Mouse (Mus musculus): ENCODE data around the gene Taf5l.
A peak's percentile ranks its signal among the peaks of the same experiment; 100 is the strongest.
"Not testable (repeated sequence)": the region's sequence is repeated elsewhere in the genome, so short reads cannot be mapped to it uniquely, and the experiment has no call there.

Taf5l gene

GRCm38 (mm10) chr8:124011989-124012586 is 9.1 kb downstream of the Taf5l start:
- no peak for DNase-seq (ENCODE audit: low spot score)

DNA sequence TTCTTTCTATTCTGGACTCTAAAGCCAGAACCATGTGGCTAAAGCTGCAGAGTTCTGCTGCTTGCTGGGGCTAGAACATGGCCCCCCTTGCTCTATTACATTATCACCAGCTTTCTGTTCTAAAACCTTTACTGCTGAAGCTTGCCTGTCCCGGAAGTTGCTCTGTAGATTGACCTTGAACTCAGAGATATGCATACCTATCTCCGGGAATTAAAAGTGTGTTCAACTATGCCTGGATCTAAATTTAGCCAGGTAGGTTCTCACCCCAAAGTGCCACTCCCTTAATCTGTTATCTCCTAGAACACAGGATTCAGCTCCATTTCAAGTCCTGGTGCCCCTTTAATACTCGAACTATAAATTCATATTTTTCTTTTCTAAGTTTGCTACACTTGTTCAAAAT is 9.6 kb downstream of the Taf5l start:
- no peak for DNase-seq (ENCODE audit: low spot score)

GRCm38 (mm10) chr8:124007829-124008228 is 13.4 kb downstream of the Taf5l start:
- no peak for DNase-seq (ENCODE audit: low spot score)

DNA sequence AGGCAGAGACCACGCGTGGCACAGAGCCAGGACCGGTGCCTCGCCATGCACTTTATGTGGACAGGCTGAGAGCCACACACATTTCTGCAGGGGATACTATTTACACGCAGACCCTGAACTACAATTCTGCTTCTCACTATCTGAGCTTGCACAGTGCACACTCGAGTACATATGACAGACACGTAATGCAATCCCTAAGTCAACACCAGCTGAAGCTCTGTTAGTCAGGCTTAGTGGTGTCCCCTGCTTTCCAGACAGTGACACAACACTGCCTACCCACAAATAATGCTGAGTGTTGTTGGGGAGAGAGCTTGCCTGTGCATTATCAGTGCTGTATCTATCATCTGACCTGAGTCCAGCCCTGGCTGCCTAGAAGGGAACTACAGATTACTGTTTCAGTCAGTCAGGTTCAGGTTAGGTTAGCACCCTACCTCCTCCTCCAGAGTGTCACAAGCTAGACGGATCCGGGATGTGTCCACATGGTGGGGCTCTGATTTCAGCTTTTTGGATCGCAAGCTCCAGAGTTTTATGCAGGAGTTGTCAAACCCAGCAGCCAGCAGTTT is 18.6 kb downstream of the Taf5l start:
- no peak for DNase-seq (ENCODE audit: low spot score)

DNA sequence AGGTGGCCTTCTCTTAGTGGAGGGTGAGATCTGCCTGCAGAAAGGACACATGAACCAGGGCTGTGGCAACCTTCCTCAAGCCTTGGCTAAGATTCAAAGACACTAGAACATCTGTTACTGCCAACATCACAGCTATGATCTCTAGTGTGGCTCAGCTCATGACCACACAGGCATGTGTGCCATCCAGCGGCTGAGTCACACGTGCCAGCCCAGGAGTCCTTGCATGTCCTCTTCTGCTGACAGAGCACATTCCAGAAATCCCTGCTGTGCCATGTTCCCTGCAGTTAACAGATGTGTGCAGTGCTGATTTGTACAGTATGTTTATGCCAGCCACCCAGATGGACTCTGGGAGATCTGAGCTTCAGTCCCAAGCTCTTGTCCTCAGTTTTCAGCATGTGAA is 21.6 kb downstream of the Taf5l start:
- no peak for DNase-seq (ENCODE audit: low spot score)

DNA sequence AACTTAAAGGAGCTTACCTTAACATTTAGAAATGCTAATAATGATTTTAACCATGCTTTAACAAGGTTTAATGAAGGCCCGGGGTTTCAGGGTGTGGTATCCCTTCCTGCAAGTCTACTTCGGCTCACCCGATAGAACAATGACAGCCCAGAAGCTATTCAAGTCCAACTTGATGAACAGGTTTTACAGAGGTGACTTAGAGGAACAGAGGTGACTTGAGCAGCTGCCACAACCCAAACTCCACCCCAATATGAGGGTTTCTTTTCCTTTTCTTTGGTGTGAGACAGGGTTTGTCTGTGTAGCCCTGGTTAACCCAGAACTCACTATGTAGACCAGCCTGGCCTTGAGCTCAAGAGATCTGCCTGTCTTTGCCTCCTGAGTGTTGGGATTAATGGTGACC is 27.2 kb downstream of the Taf5l start:
- DNase-seq (ENCODE audit: low spot score) = no peak

- DNase-seq (ENCODE audit: low spot score) = no peak
Measured at GRCm38 (mm10) chr8:123993597-123993996, 27.6 kb downstream of the Taf5l start.

- DNase-seq (ENCODE audit: low spot score) = no peak
Measured at GRCm38 (mm10) chr8:123992587-123992986, 28.6 kb downstream of the Taf5l start.

DNA sequence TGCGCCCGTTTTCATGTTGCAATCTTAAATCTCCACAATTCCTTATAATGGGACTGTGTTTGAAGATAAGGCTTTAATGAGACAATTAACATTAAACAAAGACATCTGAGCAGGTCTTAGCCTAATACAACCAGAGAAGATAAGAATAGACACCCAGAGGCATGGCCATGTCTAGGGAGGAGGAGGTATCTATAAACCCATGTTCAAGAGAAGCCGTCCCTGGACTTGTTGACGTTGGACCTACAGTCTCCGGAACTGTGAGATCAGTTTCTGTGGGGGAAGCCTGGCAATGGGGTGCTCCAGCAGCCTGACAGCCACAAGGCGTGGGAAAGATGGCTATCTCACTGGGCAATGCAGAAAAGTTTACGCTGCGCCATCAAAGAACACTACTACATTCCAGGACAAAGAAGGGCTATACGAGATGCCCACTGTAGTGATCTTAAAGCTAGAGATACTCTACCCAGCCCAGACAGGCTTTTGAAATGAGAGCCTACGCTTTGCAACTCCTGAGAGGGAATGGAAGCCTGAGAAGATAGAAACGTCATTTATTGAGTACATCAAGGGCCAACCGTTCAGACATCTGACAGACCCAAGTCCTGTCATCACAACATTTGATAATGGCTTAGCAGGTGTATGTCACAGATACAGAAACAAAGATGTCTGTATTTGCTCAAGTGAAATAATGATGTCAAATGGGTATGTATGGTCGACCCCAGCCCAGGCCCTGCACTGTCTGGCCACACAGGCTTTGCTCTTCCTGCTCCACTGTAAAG is 30.7 kb downstream of the Taf5l start:
- no peak for DNase-seq (ENCODE audit: low spot score)

DNA sequence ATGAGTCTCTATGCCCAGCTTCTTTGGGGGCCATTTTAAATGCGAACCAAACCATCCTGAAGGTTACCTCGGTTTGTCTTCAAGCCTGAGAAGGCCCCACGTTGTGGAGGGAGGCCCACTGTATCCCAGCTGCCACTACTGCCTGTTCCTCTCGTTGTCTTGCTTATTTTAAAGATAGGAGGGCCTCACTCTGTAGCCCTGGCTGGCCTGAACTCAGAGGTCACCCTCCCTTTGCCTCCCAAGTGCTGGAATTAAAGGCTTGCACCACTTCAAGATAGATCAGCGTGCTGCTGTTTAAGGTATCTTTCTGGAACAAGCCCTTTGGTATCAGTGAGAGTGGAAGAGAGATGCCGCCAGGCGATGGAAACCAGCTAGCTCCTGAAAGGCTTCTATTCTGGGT is 32.1 kb downstream of the Taf5l start:
- no peak for DNase-seq (ENCODE audit: low spot score)

- peak; percentile 9 for DNase-seq (ENCODE audit: low spot score)
Measured at GRCm38 (mm10) chr8:123988605-123989038, 32.6 kb downstream of the Taf5l start.

- DNase-seq (ENCODE audit: low spot score) = peak; percentile 92
Measured at GRCm38 (mm10) chr8:123982826-123983400, 38.3 kb downstream of the Taf5l start, which contains the start of gene Abcb10. Gene Abcb10 (minus strand): TSS chr8:123983122.

DNA sequence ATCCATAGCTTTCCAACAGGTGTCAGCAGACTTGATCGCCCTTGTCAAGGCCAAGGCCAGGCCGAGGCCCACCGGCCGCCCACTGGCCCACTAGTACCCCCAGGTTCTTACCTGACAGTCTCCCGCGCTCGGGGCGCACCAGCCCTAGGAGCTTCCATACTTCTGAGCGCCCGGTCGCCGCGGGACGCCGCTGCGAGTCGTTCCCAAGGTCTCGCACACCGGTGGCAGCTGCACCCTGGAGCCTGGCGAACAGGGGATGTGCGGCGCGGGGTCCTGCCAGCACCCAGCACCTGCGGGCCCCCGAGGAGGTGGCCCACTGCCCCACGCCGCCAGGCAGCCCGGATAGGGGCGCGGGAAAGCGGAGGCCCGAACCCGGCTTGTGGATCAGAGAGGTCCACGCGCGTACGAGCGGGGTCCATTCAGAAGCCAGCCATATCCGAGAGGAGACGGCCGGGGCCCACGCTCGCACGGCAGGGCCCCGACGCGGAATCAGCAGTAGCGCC is 38.9 kb downstream of the Taf5l start:
- DNase-seq (ENCODE audit: low spot score) = peak; percentile 43

- DNase-seq (ENCODE audit: low spot score) = no peak
Measured at GRCm38 (mm10) chr8:123981674-123982073, 39.5 kb downstream of the Taf5l start.

DNA sequence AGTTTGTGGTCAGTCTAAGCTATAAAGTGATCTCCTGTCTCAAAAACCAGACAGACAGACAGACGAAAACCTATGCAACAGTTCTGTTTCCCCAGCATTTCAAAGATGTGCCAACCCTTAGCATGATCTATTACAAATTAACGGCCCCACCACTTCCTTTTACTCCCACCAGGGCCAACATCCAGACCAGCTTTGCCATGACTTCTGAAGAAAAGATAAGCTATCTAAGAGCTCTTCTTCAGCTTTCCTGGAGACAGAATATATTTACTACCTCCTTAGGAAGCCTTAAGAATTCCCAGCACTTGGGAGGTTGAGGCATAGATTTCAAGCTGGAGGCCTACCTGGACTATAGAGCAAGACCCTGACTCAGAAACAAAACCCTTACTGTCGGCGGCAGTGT is 41.0 kb downstream of the Taf5l start:
- DNase-seq (ENCODE audit: low spot score) = no peak

DNA sequence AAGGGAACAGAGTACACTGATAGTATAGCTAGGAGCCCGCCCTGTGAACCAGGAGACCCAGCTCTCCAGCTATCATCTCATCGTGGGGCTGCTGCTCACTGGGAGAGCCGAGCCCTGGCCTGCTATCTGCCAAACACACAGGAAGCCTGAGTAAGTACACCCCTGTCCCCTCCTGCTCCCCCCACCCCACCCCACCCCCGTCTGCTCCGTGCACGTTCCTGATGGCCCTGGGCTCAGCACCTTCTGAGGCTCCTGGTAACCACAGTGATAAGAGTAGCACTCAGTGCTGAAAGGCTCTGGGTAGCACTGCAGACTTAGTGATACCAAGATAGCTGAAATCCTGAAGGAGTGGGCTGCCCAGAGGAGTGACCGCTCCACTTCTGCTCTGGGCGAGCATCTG is 42.3 kb downstream of the Taf5l start:
- DNase-seq (ENCODE audit: low spot score) = no peak

DNA sequence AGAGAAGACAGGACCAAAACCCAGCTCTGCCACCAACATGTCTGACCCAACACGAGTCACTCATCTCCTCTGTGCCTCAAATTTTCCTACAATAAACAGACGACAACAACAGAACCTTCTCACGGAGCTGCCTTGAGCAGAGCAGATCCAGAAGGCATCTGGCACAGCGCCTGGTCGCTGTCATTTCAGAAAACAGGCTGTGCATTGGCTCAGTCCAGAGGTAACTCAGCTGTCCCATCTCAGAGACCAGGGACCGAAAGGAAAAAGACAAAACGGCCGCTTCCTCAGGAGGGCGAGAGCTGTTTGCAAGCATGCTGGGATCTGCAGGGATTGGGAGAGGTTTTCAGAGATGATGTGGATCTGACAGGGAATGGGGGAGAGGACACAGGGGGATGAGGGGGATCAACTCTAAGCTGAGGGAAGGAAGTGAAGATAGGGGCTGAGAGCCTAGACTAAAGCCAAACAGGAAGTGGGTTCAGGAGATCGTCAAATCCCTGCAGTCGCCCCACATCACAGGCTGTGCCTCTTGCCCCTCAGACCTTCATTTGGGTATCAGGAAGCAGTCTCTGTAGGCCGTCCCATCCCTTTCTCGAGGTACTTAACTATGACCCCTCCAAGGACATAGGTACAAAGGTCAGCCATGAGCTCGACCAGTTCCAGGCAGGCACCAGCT is 42.9 kb downstream of the Taf5l start:
- no peak for DNase-seq (ENCODE audit: low spot score)

DNA sequence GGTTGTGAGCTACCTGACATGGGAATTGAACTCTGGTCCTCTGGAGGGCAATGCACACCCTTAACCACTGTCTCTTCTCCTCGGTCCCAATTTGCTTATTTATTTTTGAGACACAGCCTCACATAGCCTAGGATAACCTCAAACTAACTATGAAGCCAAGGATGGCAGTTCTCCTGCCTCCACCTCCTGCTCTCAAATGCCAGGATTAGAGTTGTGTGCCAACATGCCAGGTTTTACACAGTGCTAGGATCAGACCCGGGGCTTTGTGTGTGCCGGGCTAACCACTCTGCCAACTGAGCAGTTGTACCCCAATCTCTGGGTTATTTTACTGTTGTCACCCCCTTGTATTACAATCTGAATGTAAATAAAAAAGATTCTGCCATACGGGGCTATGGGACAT is 43.7 kb downstream of the Taf5l start:
- no peak for DNase-seq (ENCODE audit: low spot score)

DNA sequence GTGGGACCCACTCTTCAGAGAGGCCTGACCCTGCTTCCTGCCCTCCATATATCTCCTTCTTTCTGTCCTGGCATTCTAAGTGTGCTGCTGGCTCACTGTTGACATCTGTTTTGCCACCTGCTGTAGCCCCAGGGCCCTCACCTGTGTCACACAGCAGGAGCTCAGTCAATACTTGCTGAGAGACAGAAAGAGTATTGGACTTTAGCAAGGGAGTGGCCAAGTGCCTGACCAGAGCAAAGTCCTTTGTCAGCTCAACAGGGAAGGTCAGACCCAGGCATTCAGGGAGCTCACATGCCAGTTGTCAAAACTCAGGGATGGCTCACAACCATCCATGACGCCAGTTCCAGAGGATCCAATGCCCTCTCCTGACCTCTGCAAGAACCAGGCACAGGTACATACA is 47.7 kb downstream of the Taf5l start:
- DNase-seq (ENCODE audit: low spot score) = no peak

DNA sequence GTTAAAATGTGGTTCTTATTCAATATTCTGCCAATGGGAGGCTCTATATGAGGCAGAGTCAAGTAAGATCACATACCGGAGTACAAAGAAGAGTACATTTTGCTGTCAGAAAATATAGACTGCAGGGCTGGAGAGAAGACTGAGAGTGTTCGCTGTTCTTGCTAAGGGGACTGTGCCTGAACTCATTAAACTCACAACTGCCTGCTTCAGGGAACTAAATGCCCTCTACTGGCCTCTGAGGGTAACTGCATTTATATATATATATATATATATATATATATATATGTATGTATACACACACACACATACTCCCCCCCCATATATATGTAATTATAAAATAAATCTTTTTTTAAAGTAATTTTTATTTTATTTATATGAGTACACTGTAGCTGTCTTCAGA is 54.3 kb downstream of the Taf5l start:
- peak; percentile 48 for DNase-seq (ENCODE audit: low spot score)

DNA sequence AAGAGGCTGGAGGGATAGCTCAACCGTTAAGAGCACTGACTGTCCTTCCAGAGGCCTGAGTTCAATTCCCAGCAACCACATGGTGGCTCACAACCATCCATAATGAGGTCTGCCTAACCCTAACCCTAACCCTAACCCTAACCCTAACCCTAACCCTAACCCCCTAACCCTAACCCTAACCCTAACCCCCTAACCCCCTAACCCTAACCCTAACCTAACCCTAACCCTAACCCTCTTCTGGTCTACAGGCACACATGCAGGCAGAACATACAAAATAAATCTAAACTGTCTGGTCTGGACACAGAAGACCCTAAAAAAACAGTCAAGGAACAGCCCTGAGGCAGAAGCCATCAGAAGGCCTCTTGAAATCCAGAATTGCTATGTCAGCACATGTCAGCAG is 59.8 kb downstream of the Taf5l start:
- DNase-seq (ENCODE audit: low spot score) = no peak

GRCm38 (mm10) chr8:123960556-123960955 is 60.6 kb downstream of the Taf5l start:
- DNase-seq (ENCODE audit: low spot score) = not testable (repeated sequence)

Measured in embryo, embryonic 10.5 days (tissue).